Mouse (Mus musculus): ENCODE results near the gene Dusp1.

- TF ChIP-seq CTCF (conservative IDR thresholded peaks at IDR 0.05 in 1 of 2, IDR thresholded peaks at IDR 0.05 in 1 of 2; ENCODE audit: low read depth in 2 of 2, low read length in 2 of 2) = no peak
- TF ChIP-seq ZNF384 (IDR thresholded peaks at IDR 0.05; ENCODE audit: low read depth, low read length) = no peak
- TF ChIP-seq MAFK (IDR thresholded peaks at IDR 0.05; ENCODE audit: insufficient replicate concordance, low read length) = no peak
- no peak for TF ChIP-seq MAZ (IDR thresholded peaks at IDR 0.05; ENCODE audit: low read depth, low read length)
- no peak for TF ChIP-seq POLR2AphosphoS2 (IDR thresholded peaks at IDR 0.05; ENCODE audit: low read depth, low read length)
- no peak for TF ChIP-seq POLR2A (IDR thresholded peaks at IDR 0.05; ENCODE audit: low read depth, low read length)
- no peak for TF ChIP-seq SIN3A (IDR thresholded peaks at IDR 0.05; ENCODE audit: low read length)
- TF ChIP-seq ZMIZ1 (IDR thresholded peaks at IDR 0.05; ENCODE audit: low read depth, low read length) = no peak
- no peak for TF ChIP-seq MXI1 (IDR thresholded peaks at IDR 0.05; ENCODE audit: low read depth, low read length)
- no peak for TF ChIP-seq USF2 (conservative IDR thresholded peaks at IDR 0.05; ENCODE audit: low read depth, low read length)
Measured at GRCm38 (mm10) chr17:26577309-26577708, 15.4 kb upstream of the Dusp1 start.
